Mouse (Mus musculus) neural tube, embryonic 12.5 days (tissue): ENCODE measurements at regions not wholly inside any gene's neighbourhood (a gene's known extent, or its start where the extent isn't known, plus 50 kb on each side); places are given as distances from the start of the nearest gene placed in this dataset.
A peak's percentile ranks its signal among the peaks of the same experiment; 100 is the strongest.

Experiments
- ATAC-seq: fragments of 200-750 bp; cut with Nextera tagmentation; 2 replicates; pipeline ENCODE4 v1.8.0; 2017; ENCODE audit warnings: low read depth, mild to moderate bottlenecking, moderate TSS enrichment, moderate library complexity; ENCODE audit not compliant: low FRiP score
- H3K27ac ChIP-seq: fragments of 300-500 bp; sonication (generic); 2 replicates; pipeline ENCODE4 v1.5.1; 2016
- H3K27me3 ChIP-seq: fragments of 300-500 bp; sonication (generic); replicated peaks from 2 replicates; pipeline ENCODE4 v1.6.1; 2016; ENCODE audit warnings: mild to moderate bottlenecking
- H3K36me3 ChIP-seq: fragments of 300-500 bp; sonication (generic); 2 replicates; pipeline ENCODE4 v1.6.1; 2016; ENCODE audit warnings: mild to moderate bottlenecking
- H3K4me1 ChIP-seq: fragments of 300-500 bp; sonication (generic); 2 replicates; pipeline ENCODE4 v1.6.1; 2016
- H3K4me2 ChIP-seq: fragments of 300-500 bp; sonication (generic); replicated peaks from 2 replicates; pipeline ENCODE4 v1.6.1; 2016; ENCODE audit warnings: mild to moderate bottlenecking
- H3K4me3 ChIP-seq: fragments of 300-500 bp; sonication (generic); 2 replicates; pipeline ENCODE4 v1.5.1; 2016
- H3K9ac ChIP-seq: fragments of 300-500 bp; sonication (generic); 2 replicates; pipeline ENCODE4 v1.6.1; 2016; ENCODE audit warnings: mild to moderate bottlenecking
- H3K9me3 ChIP-seq: fragments of 300-500 bp; sonication (generic); 2 replicates; pipeline ENCODE4 v1.6.1; 2016; ENCODE audit warnings: mild to moderate bottlenecking
- WGBS: fragments of 180-500 bp; shearing (Covaris S2); methylation state at CpG from one replicate; pipeline ENCODE4 v1.1.7; 2016; 5-methylcytosine and 5-hydroxymethylcytosine counted together

GRCm38 (mm10) chr3:115655020-115655419, 59.9 kb downstream of the S1pr1 start:
- no peak overlapping the region for H3K4me3 ChIP-seq
- no peaks in the 10 kb centered on the region for H3K4me1 ChIP-seq
- H3K4me2 ChIP-seq = no peak overlapping the region
- H3K27ac ChIP-seq = no peak overlapping the region
- ATAC-seq = no peak
- H3K9me3 ChIP-seq = no peaks in the 10 kb centered on the region
- no peaks in the 10 kb centered on the region for H3K27me3 ChIP-seq
- H3K9ac ChIP-seq = no peak overlapping the region
- no peaks in the 10 kb centered on the region for H3K36me3 ChIP-seq

GRCm38 (mm10) chr3:115652236-115652635, 62.6 kb downstream of the S1pr1 start:
- Histone ChIP-seq H3K27me3 (no peaks in the 10 kb centered on the region), H3K36me3 (no peaks in the 10 kb centered on the region), H3K9me3 (no peaks in the 10 kb centered on the region), H3K4me1 (no peaks in the 10 kb centered on the region), H3K9ac (no peak overlapping the region), H3K27ac (no peak overlapping the region), H3K4me2 (no peak overlapping the region), H3K4me3 (no peak overlapping the region)
- 89% methylated on average over 5 of the region's 5 CpGs for WGBS
- no peak for ATAC-seq

GRCm38 (mm10) chr3:115649338-115650117, 65.3 kb downstream of the S1pr1 start:
- H3K36me3 ChIP-seq = no peaks in the 10 kb centered on the region
- no peak overlapping the region for H3K27ac ChIP-seq
- H3K9me3 ChIP-seq = no peaks in the 10 kb centered on the region
- 80% methylated on average over 3 of the region's 3 CpGs for WGBS
- no peaks in the 10 kb centered on the region for H3K27me3 ChIP-seq
- no peak overlapping the region for H3K4me3 ChIP-seq
- ATAC-seq = no peak
- H3K4me2 ChIP-seq = no peak overlapping the region
- H3K4me1 ChIP-seq = no peaks in the 10 kb centered on the region
- no peak overlapping the region for H3K9ac ChIP-seq

- Histone ChIP-seq H3K4me3 (no peak overlapping the region), H3K4me2 (no peak overlapping the region), H3K9ac (no peak overlapping the region), H3K9me3 (no peaks in the 10 kb centered on the region), H3K27ac (no peak overlapping the region), H3K36me3 (no peaks in the 10 kb centered on the region), H3K27me3 (no peaks in the 10 kb centered on the region), H3K4me1 (peaks cover 2% of the 10 kb centered on the region)
- WGBS = 61% methylated on average over 7 of the region's 7 CpGs
- ATAC-seq = no peak
These were observed 67.9 kb downstream of the S1pr1 start for GRCm38 (mm10) chr3:115646993-115647392.

GRCm38 (mm10) chr3:115644307-115644706, 70.6 kb downstream of the S1pr1 start:
- H3K4me1 ChIP-seq = peaks cover 4% of the 10 kb centered on the region
- 82% methylated on average over 5 of the region's 5 CpGs for WGBS
- H3K4me2 ChIP-seq = no peak overlapping the region
- H3K27me3 ChIP-seq = no peaks in the 10 kb centered on the region
- H3K9me3 ChIP-seq = no peaks in the 10 kb centered on the region
- no peaks in the 10 kb centered on the region for H3K36me3 ChIP-seq
- ATAC-seq = no peak
- H3K9ac ChIP-seq = no peak overlapping the region
- H3K4me3 ChIP-seq = no peak overlapping the region
- no peak overlapping the region for H3K27ac ChIP-seq

GRCm38 (mm10) chr3:115642846-115643260, 72.0 kb downstream of the S1pr1 start:
- 7% methylated on average over 11 of the region's 11 CpGs for WGBS
- H3K9ac ChIP-seq = peak overlapping the region; percentile 56

GRCm38 (mm10) chr3:115642001-115642845, 72.6 kb downstream of the S1pr1 start:
- Histone ChIP-seq H3K4me3 (peak overlapping the region; percentile 39), H3K27me3 (no peaks in the 10 kb centered on the region), H3K9ac (peak overlapping the region; percentile 56), H3K4me1 (peaks cover 4% of the 10 kb centered on the region), H3K36me3 (no peaks in the 10 kb centered on the region), H3K4me2 (peak overlapping the region; percentile 64), H3K27ac (no peak overlapping the region), H3K9me3 (no peaks in the 10 kb centered on the region)
- peak; percentile 80 for ATAC-seq
- 9% methylated on average over 26 of the region's 26 CpGs for WGBS

More at GRCm38 (mm10) chr3:115642846-115643260, 72.0 kb downstream of the S1pr1 start:
- H3K27ac ChIP-seq = no peak overlapping the region
- peak overlapping the region; percentile 64 for H3K4me2 ChIP-seq
- no peaks in the 10 kb centered on the region for H3K27me3 ChIP-seq
- peak overlapping the region; percentile 39 for H3K4me3 ChIP-seq
- H3K36me3 ChIP-seq = no peaks in the 10 kb centered on the region
- ATAC-seq = peak; percentile 27; the same call in 1 of the 2 replicates
- H3K9me3 ChIP-seq = no peaks in the 10 kb centered on the region
- H3K4me1 ChIP-seq = peaks cover 4% of the 10 kb centered on the region

- no peak overlapping the region for H3K9ac ChIP-seq
- no peaks in the 10 kb centered on the region for H3K27me3 ChIP-seq
- no peaks in the 10 kb centered on the region for H3K9me3 ChIP-seq
- no peak overlapping the region for H3K4me3 ChIP-seq
- H3K4me1 ChIP-seq = peaks cover 4% of the 10 kb centered on the region
- no peak overlapping the region for H3K4me2 ChIP-seq
- 0 out of 2 replicates have a peak, but pooled peaks have one; percentile 22 for ATAC-seq
- WGBS = 51% methylated on average over 6 of the region's 6 CpGs
- H3K27ac ChIP-seq = no peak overlapping the region
- no peaks in the 10 kb centered on the region for H3K36me3 ChIP-seq
These were observed 73.5 kb downstream of the S1pr1 start for GRCm38 (mm10) chr3:115641411-115641810.

- no peaks in the 10 kb centered on the region for H3K27me3 ChIP-seq
- no peak for ATAC-seq
- H3K9ac ChIP-seq = no peak overlapping the region
- no peak overlapping the region for H3K27ac ChIP-seq
- no peaks in the 10 kb centered on the region for H3K36me3 ChIP-seq
- no peak overlapping the region for H3K4me2 ChIP-seq
- peaks cover 8% of the 10 kb centered on the region; the same call in 1 of the 2 replicates for H3K4me1 ChIP-seq
- H3K4me3 ChIP-seq = no peak overlapping the region
- no peaks in the 10 kb centered on the region for H3K9me3 ChIP-seq
- 92% methylated on average over 4 of the region's 4 CpGs for WGBS
These were observed 79.4 kb downstream of the S1pr1 start for GRCm38 (mm10) chr3:115635487-115635886.

GRCm38 (mm10) chr3:115635081-115635480, 79.8 kb downstream of the S1pr1 start:
- no peaks in the 10 kb centered on the region for H3K36me3 ChIP-seq
- H3K27me3 ChIP-seq = no peaks in the 10 kb centered on the region
- 95% methylated on average over 5 of the region's 5 CpGs for WGBS

GRCm38 (mm10) chr3:115632417-115632743, 82.5 kb downstream of the S1pr1 start:
- Histone ChIP-seq H3K27ac (no peak overlapping the region), H3K9me3 (no peaks in the 10 kb centered on the region), H3K27me3 (no peaks in the 10 kb centered on the region), H3K4me3 (no peak overlapping the region), H3K4me2 (peak overlapping the region; percentile 14; the same call in 1 of the 2 replicates), H3K36me3 (no peaks in the 10 kb centered on the region), H3K9ac (no peak overlapping the region), H3K4me1 (peaks cover 8% of the 10 kb centered on the region; the same call in 1 of the 2 replicates)
- WGBS = 64% methylated on average over 4 of the region's 4 CpGs
- peak; percentile 57 for ATAC-seq

More at GRCm38 (mm10) chr3:115635081-115635480, 79.8 kb downstream of the S1pr1 start:
- ATAC-seq = no peak
- Histone ChIP-seq H3K4me1 (peaks cover 8% of the 10 kb centered on the region; the same call in 1 of the 2 replicates), H3K27ac (no peak overlapping the region), H3K9me3 (no peaks in the 10 kb centered on the region), H3K9ac (no peak overlapping the region), H3K4me2 (no peak overlapping the region), H3K4me3 (no peak overlapping the region)
